Mouse (Mus musculus): ENCODE results near the gene Cstb. TPM values are rescaled to one million over a fixed set of nuclear protein-coding genes. Genes with fewer than 3 reads are reported as not detected.
A peak's percentile ranks its signal among the peaks of the same experiment; 100 is the strongest.

The Cstb gene
- polyA plus RNA-seq, 1 experiment from 2014 or later, result 222 TPM

- ATAC-seq (replicated peaks; ENCODE audit: extremely low read depth, insufficient read depth, low FRiP score), result no peak
- Histone ChIP-seq H3K9ac (ENCODE audit: low read length) (no peak overlapping the region), H3K27me3 (ENCODE audit: control insufficient read depth, insufficient read depth, low read length) (peaks cover 10% of the 10 kb centered on the region), H3K36me3 (ENCODE audit: control insufficient read depth, insufficient read depth) (peaks cover 9% of the 10 kb centered on the region), H3K27ac (ENCODE audit: low read length) (no peak overlapping the region), H3K4me1 (ENCODE audit: control insufficient read depth, insufficient read depth, low read length) (peaks cover 19% of the 10 kb centered on the region), H3K4me3 (ENCODE audit: low read length) (no peak overlapping the region), H3K4me2 (ENCODE audit: low read depth, low read length) (no peak overlapping the region), H3K9me3 (replicated peaks; ENCODE audit: control insufficient read depth, low read length) (no peaks in the 10 kb centered on the region)
- 13% methylated on average over 17 of the region's 17 CpGs for WGBS
Observed at GRCm38 (mm10) chr10:78395819-78396624, 29.4 kb upstream of the Cstb start.

- H3K9me3 ChIP-seq (replicated peaks; ENCODE audit: control insufficient read depth, low read length), result no peaks in the 10 kb centered on the region
- no peak overlapping the region for H3K4me2 ChIP-seq (ENCODE audit: low read depth, low read length)
- no peak overlapping the region for H3K4me3 ChIP-seq (ENCODE audit: low read length)
- ATAC-seq (replicated peaks; ENCODE audit: extremely low read depth, insufficient read depth, low FRiP score), result no peak
- H3K27me3 ChIP-seq (ENCODE audit: control insufficient read depth, insufficient read depth, low read length), result peaks cover 4% of the 10 kb centered on the region
- no peak overlapping the region for H3K27ac ChIP-seq (ENCODE audit: low read length)
- peaks cover 19% of the 10 kb centered on the region for H3K4me1 ChIP-seq (ENCODE audit: control insufficient read depth, insufficient read depth, low read length)
- no peak overlapping the region for H3K9ac ChIP-seq (ENCODE audit: low read length)
- peaks cover 14% of the 10 kb centered on the region for H3K36me3 ChIP-seq (ENCODE audit: control insufficient read depth, insufficient read depth)
- 58% methylated on average over 4 of the region's 4 CpGs for WGBS
Observed at GRCm38 (mm10) chr10:78396625-78396885, 28.9 kb upstream of the Cstb start.

GRCm38 (mm10) chr10:78399090-78399657, 26.3 kb upstream of the Cstb start:
- 35% methylated on average over 17 of the region's 17 CpGs for WGBS
- Histone ChIP-seq H3K36me3 (ENCODE audit: control insufficient read depth, insufficient read depth) (peaks cover 39% of the 10 kb centered on the region), H3K4me3 (ENCODE audit: low read length) (no peak overlapping the region), H3K9ac (ENCODE audit: low read length) (0 out of 2 replicates have a peak overlapping the region, but pooled peaks have one; percentile 7), H3K4me1 (ENCODE audit: control insufficient read depth, insufficient read depth, low read length) (peaks cover 17% of the 10 kb centered on the region), H3K4me2 (ENCODE audit: low read depth, low read length) (peak overlapping the region; percentile 24; the same call in 1 of the 2 replicates), H3K27me3 (ENCODE audit: control insufficient read depth, insufficient read depth, low read length) (no peaks in the 10 kb centered on the region), H3K27ac (ENCODE audit: low read length) (peak overlapping the region; percentile 66), H3K9me3 (replicated peaks; ENCODE audit: control insufficient read depth, low read length) (no peaks in the 10 kb centered on the region)
- ATAC-seq (replicated peaks; ENCODE audit: extremely low read depth, insufficient read depth, low FRiP score), result peak; percentile 68

- Histone ChIP-seq H3K27me3 (ENCODE audit: control insufficient read depth, insufficient read depth, low read length) (no peaks in the 10 kb centered on the region), H3K4me1 (ENCODE audit: control insufficient read depth, insufficient read depth, low read length) (peaks cover 17% of the 10 kb centered on the region), H3K4me2 (ENCODE audit: low read depth, low read length) (no peak overlapping the region), H3K27ac (ENCODE audit: low read length) (no peak overlapping the region), H3K36me3 (ENCODE audit: control insufficient read depth, insufficient read depth) (peaks cover 55% of the 10 kb centered on the region), H3K9ac (ENCODE audit: low read length) (no peak overlapping the region), H3K9me3 (replicated peaks; ENCODE audit: control insufficient read depth, low read length) (no peaks in the 10 kb centered on the region), H3K4me3 (ENCODE audit: low read length) (no peak overlapping the region)
- ATAC-seq (replicated peaks; ENCODE audit: extremely low read depth, insufficient read depth, low FRiP score), result no peak
- 70% methylated on average over 2 of the region's 2 CpGs for WGBS
Observed at GRCm38 (mm10) chr10:78401127-78401526, 24.3 kb upstream of the Cstb start.

GRCm38 (mm10) chr10:78402301-78402922, 23.1 kb upstream of the Cstb start:
- 90% methylated on average over 14 of the region's 14 CpGs for WGBS

GRCm38 (mm10) chr10:78406152-78406551, 19.3 kb upstream of the Cstb start:
- Histone ChIP-seq H3K27ac (ENCODE audit: low read length) (no peak overlapping the region; the same call in 1 of the 2 replicates), H3K36me3 (ENCODE audit: control insufficient read depth, insufficient read depth) (peaks cover 81% of the 10 kb centered on the region), H3K27me3 (ENCODE audit: control insufficient read depth, insufficient read depth, low read length) (no peaks in the 10 kb centered on the region), H3K9ac (ENCODE audit: low read length) (no peak overlapping the region), H3K9me3 (replicated peaks; ENCODE audit: control insufficient read depth, low read length) (no peaks in the 10 kb centered on the region), H3K4me2 (ENCODE audit: low read depth, low read length) (no peak overlapping the region), H3K4me1 (ENCODE audit: control insufficient read depth, insufficient read depth, low read length) (peaks cover 2% of the 10 kb centered on the region), H3K4me3 (ENCODE audit: low read length) (no peak overlapping the region)
- ATAC-seq (replicated peaks; ENCODE audit: extremely low read depth, insufficient read depth, low FRiP score), result no peak
- WGBS, result 77% methylated on average over 6 of the region's 6 CpGs

More at GRCm38 (mm10) chr10:78402301-78402922, 23.1 kb upstream of the Cstb start:
- H3K9ac ChIP-seq (ENCODE audit: low read length), result no peak overlapping the region
- H3K9me3 ChIP-seq (replicated peaks; ENCODE audit: control insufficient read depth, low read length), result no peaks in the 10 kb centered on the region
- H3K4me2 ChIP-seq (ENCODE audit: low read depth, low read length), result no peak overlapping the region
- no peak overlapping the region for H3K27ac ChIP-seq (ENCODE audit: low read length)
- H3K27me3 ChIP-seq (ENCODE audit: control insufficient read depth, insufficient read depth, low read length), result no peaks in the 10 kb centered on the region
- H3K4me3 ChIP-seq (ENCODE audit: low read length), result no peak overlapping the region
- H3K4me1 ChIP-seq (ENCODE audit: control insufficient read depth, insufficient read depth, low read length), result peaks cover 17% of the 10 kb centered on the region
- ATAC-seq (replicated peaks; ENCODE audit: extremely low read depth, insufficient read depth, low FRiP score), result no peak
- H3K36me3 ChIP-seq (ENCODE audit: control insufficient read depth, insufficient read depth), result peaks cover 65% of the 10 kb centered on the region

- Histone ChIP-seq H3K9ac (ENCODE audit: low read length) (no peak overlapping the region), H3K36me3 (ENCODE audit: control insufficient read depth, insufficient read depth) (peaks cover 71% of the 10 kb centered on the region), H3K4me3 (ENCODE audit: low read length) (no peak overlapping the region), H3K9me3 (replicated peaks; ENCODE audit: control insufficient read depth, low read length) (no peaks in the 10 kb centered on the region), H3K4me2 (ENCODE audit: low read depth, low read length) (no peak overlapping the region), H3K4me1 (ENCODE audit: control insufficient read depth, insufficient read depth, low read length) (peaks cover 11% of the 10 kb centered on the region), H3K27ac (ENCODE audit: low read length) (no peak overlapping the region), H3K27me3 (ENCODE audit: control insufficient read depth, insufficient read depth, low read length) (no peaks in the 10 kb centered on the region)
- WGBS, result 90% methylated on average over 4 of the region's 4 CpGs
- ATAC-seq (replicated peaks; ENCODE audit: extremely low read depth, insufficient read depth, low FRiP score), result no peak
Observed at GRCm38 (mm10) chr10:78407132-78407531, 18.3 kb upstream of the Cstb start.

- peaks cover 15% of the 10 kb centered on the region for H3K4me1 ChIP-seq (ENCODE audit: control insufficient read depth, insufficient read depth, low read length)
- H3K27ac ChIP-seq (ENCODE audit: low read length), result no peak overlapping the region
- H3K4me3 ChIP-seq (ENCODE audit: low read length), result no peak overlapping the region
- no peak overlapping the region for H3K9ac ChIP-seq (ENCODE audit: low read length)
- 84% methylated on average over 9 of the region's 9 CpGs for WGBS
- H3K4me2 ChIP-seq (ENCODE audit: low read depth, low read length), result no peak overlapping the region
- ATAC-seq (replicated peaks; ENCODE audit: extremely low read depth, insufficient read depth, low FRiP score), result no peak
- peaks cover 52% of the 10 kb centered on the region for H3K36me3 ChIP-seq (ENCODE audit: control insufficient read depth, insufficient read depth)
- H3K9me3 ChIP-seq (replicated peaks; ENCODE audit: control insufficient read depth, low read length), result no peaks in the 10 kb centered on the region
- H3K27me3 ChIP-seq (ENCODE audit: control insufficient read depth, insufficient read depth, low read length), result no peaks in the 10 kb centered on the region
Observed at GRCm38 (mm10) chr10:78409035-78409788, 16.3 kb upstream of the Cstb start.
